Mouse (Mus musculus): ENCODE data around the gene Bhlhe23. TPM values are rescaled to one million over a fixed set of nuclear protein-coding genes. Genes with fewer than 3 reads are reported as not detected.

Gene Bhlhe23
- total and polyA plus RNA-seq, 3 experiments: not detected

DNA sequence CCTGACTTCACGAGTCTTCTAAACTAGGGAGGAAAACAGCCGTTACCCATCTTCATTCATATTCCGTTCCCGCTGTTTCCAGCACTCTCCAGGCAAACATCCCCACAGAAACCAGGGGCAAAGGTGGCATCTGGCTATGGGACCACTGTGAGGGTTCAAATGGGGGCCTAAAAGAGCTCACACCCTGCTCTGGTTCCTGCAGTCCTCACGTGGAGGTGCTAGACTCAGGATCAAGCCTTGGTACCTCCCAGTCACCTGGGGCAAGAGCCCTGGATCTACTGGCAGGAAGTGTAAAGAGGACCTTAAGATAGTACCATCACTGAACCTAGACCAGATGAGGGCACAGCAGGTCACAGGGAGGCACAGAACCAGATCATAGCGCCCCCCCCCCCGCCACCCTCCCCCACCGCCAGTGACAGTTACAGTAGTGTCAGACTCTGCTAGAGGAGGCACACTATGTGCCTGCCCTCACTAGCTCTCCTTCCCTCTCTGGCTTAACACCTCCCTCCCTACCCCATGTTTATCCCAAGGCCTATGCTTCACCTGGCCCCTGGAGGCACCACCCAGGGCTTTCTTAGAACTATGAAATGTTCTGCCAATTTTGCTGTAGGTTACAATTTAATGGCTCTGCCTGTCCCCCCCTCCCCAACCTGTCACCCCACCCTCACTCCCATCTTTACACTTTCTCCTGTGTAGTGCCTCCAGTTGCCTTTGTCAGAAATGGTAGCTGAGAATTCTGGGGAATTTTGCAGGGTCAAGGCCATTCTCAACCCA, 50.7 kb downstream of the Bhlhe23 start:
- no peak for DNase-seq
- H3K36me3 ChIP-seq (ENCODE audit: control insufficient read depth, insufficient read depth, low read length): no peaks in the 10 kb centered on the region
- H3K4me1 ChIP-seq (ENCODE audit: control insufficient read depth, insufficient read depth, low read length): peaks cover 13% of the 10 kb centered on the region
- H3K9ac ChIP-seq (ENCODE audit: low read depth, low read length): no peak overlapping the region
- intact Hi-C loops (cut with DNase I): loop anchor here (5.0 kb wide), 1 partner anchor 49 kb away; no protein-coding TSS in a partner anchor
- no peak for TF ChIP-seq POLR2A (IDR thresholded peaks at IDR 0.05; ENCODE audit: insufficient read depth, low read depth, low read length)
- TF ChIP-seq CTCF (IDR thresholded peaks at IDR 0.05): no peak
- no peak for TF ChIP-seq EP300 (IDR thresholded peaks at IDR 0.05; ENCODE audit: insufficient read depth, low read depth, low read length)
- H3K79me2 ChIP-seq (replicated peaks; ENCODE audit: control insufficient read depth, insufficient read depth, low read length): no peaks in the 10 kb centered on the region
- H3K4me3 ChIP-seq: no peak overlapping the region
- no peak overlapping the region for H3K27ac ChIP-seq
- WGBS: 24% methylated on average over 8 of the region's 8 CpGs
- no peaks in the 10 kb centered on the region for H3K27me3 ChIP-seq (ENCODE audit: control insufficient read depth, insufficient read depth, low read length)

DNA sequence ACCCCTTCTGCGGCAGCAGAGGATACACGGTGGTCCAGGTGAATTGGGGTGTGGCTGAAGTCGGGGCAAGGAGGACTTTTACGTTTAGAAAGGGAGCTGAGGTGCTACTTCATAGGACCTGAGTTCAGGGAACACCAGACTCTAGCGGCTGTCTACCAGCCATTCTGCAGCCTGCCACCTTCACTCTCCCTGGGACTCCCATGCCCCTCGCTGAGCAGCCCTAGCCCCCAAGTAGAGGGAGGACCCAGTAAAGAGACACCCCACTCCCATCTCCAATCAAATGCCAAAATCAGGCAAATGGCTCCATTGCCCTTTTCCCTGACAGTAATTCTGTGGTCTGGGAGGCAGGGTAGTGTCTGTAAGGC, 51.3 kb downstream of the Bhlhe23 start:
- WGBS: 6% methylated on average over 6 of the region's 6 CpGs
- intact Hi-C loops (cut with DNase I): loop anchor here (5.0 kb wide), 1 partner anchor 48 kb away; no protein-coding TSS in a partner anchor
- Histone ChIP-seq H3K4me1 (ENCODE audit: control insufficient read depth, insufficient read depth, low read length) (peaks cover 13% of the 10 kb centered on the region), H3K9ac (ENCODE audit: low read depth, low read length) (peak overlapping the region; percentile 2; the same call in 1 of the 2 replicates), H3K27me3 (ENCODE audit: control insufficient read depth, insufficient read depth, low read length) (no peaks in the 10 kb centered on the region), H3K79me2 (replicated peaks; ENCODE audit: control insufficient read depth, insufficient read depth, low read length) (no peaks in the 10 kb centered on the region), H3K27ac (peak overlapping the region; percentile 36), H3K36me3 (ENCODE audit: control insufficient read depth, insufficient read depth, low read length) (peaks cover 2% of the 10 kb centered on the region; the same call in 1 of the 2 replicates), H3K4me3 (peak overlapping the region; percentile 38)
- no peak for TF ChIP-seq EP300 (IDR thresholded peaks at IDR 0.05; ENCODE audit: insufficient read depth, low read depth, low read length)
- TF ChIP-seq POLR2A (IDR thresholded peaks at IDR 0.05; ENCODE audit: insufficient read depth, low read depth, low read length): no peak
- TF ChIP-seq CTCF (IDR thresholded peaks at IDR 0.05): no peak
- no peak for DNase-seq

DNA sequence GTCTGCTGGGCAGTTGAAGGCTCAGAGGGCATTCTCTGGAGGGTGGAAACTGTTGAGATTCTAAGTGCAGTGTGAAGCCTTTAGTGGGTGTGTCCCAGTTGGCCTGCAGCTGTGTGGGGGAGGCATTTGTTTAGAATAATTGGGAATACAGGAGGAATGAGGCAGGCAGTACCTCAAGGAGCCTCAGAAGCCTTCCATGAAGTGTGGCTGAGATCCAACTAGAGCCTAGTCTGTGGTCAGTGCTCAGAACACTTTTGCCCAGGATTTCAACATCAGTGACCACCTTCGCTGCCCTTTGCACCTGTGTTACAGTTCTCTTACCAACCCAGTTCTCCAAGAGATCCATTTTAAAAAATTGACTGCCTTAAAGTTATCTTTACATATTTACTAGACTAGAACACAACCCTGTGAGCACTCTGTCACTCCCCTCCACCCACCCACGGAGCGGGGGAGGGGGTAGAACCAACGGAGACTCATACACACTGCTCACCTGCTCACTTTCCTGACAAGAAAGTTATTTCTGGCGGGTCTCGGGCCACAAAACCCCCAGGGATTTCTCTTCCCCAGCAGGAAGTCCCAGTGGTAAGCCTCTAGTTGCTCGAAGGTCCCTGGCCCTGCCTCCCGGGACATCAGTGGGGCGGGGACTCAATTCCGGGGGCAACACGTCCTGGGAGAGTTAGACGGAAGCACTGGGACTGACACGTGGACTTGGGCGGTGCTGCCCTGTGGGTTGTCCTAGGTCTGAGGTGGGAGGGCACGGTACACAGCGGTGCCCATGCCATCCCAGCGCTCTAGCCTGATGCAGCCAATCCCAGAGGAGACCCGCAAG, 51.9 kb downstream of the Bhlhe23 start, which contains the start of gene Slc17a9:
Gene Slc17a9 (plus strand): TSS at position 679 of the 829 bp plus-strand sequence.
- no peaks in the 10 kb centered on the region for H3K79me2 ChIP-seq (replicated peaks; ENCODE audit: control insufficient read depth, insufficient read depth, low read length)
- peak within 1 kb of the TSS; percentile 38 for H3K4me3 ChIP-seq
- intact Hi-C loops (cut with DNase I): loop anchor here (5.0 kb wide), 1 partner anchor 47 kb away; no protein-coding TSS in a partner anchor
- TF ChIP-seq CTCF (IDR thresholded peaks at IDR 0.05) (no peak), POLR2A (IDR thresholded peaks at IDR 0.05; ENCODE audit: insufficient read depth, low read depth, low read length) (0 out of 2 replicates have a peak, but pooled peaks have one; percentile 40), EP300 (IDR thresholded peaks at IDR 0.05; ENCODE audit: insufficient read depth, low read depth, low read length) (no peak)
- peaks cover 5% of the 10 kb centered on the region for H3K36me3 ChIP-seq (ENCODE audit: control insufficient read depth, insufficient read depth, low read length)
- H3K4me1 ChIP-seq (ENCODE audit: control insufficient read depth, insufficient read depth, low read length): peaks cover 13% of the 10 kb centered on the region
- 4% methylated on average over 18 of the region's 18 CpGs for WGBS
- peak; percentile 65 to 81 for DNase-seq
- peak within 1 kb of the TSS; percentile 36 for H3K27ac ChIP-seq
- no peaks in the 10 kb centered on the region for H3K27me3 ChIP-seq (ENCODE audit: control insufficient read depth, insufficient read depth, low read length)
- H3K9ac ChIP-seq (ENCODE audit: low read depth, low read length): peak within 1 kb of the TSS; percentile 2

Other genes starting within 250 kb of the Bhlhe23 start
- 10 to 100 TPM; 15.5 to 15.7 TPM for gene Mrgbp, start 195.6 kb downstream of the Bhlhe23 start, total RNA-seq (2021)
- gene Mrgbp, start 195.6 kb downstream of the Bhlhe23 start, polyA plus RNA-seq (2012; rRNA removed): 14.7 and 15.4 TPM in 2 replicates
- 10 to 100 TPM; 29.7 to 35.3 TPM for gene Ogfr, start 187.7 kb downstream of the Bhlhe23 start, total RNA-seq (2021)
- gene Ogfr, start 187.7 kb downstream of the Bhlhe23 start, polyA plus RNA-seq (2012; rRNA removed): 23.4 and 42.0 TPM in 2 replicates
- under 1 TPM in 1 of 2 experiments, not detected in 1; 0.29 TPM for gene Col9a3, start 179.1 kb downstream of the Bhlhe23 start, total RNA-seq (2021)
- 0.29 and 0.57 TPM in 2 replicates for gene Col9a3, start 179.1 kb downstream of the Bhlhe23 start, polyA plus RNA-seq (2012; rRNA removed)
- not detected for gene Tcfl5, start 134.2 kb downstream of the Bhlhe23 start, total RNA-seq (2021)
- gene Tcfl5, start 134.2 kb downstream of the Bhlhe23 start, polyA plus RNA-seq (2012; rRNA removed): 0.12 and 0.18 TPM in 2 replicates
- 10 to 100 TPM; 30.7 to 30.8 TPM for gene Dido1, start 66.9 kb downstream of the Bhlhe23 start, total RNA-seq (2021)
- 8.6 and 13.8 TPM in 2 replicates for gene Dido1, start 66.9 kb downstream of the Bhlhe23 start, polyA plus RNA-seq (2012; rRNA removed)
- 10 to 100 TPM; 59.3 to 61.3 TPM for gene Gid8, start 66.8 kb downstream of the Bhlhe23 start, total RNA-seq (2021)
- gene Gid8, start 66.8 kb downstream of the Bhlhe23 start, polyA plus RNA-seq (2012; rRNA removed): 38.9 and 70.7 TPM in 2 replicates
- gene Slc17a9, start 51.6 kb downstream of the Bhlhe23 start, total RNA-seq (2021): under 1 TPM; 0.42 to 0.43 TPM
- 2.4 and 2.6 TPM in 2 replicates for gene Slc17a9, start 51.6 kb downstream of the Bhlhe23 start, polyA plus RNA-seq (2012; rRNA removed)
- gene Ythdf1, start 144.0 kb upstream of the Bhlhe23 start, total RNA-seq (2021): 10 to 100 TPM; 31.7 to 36.4 TPM
- 30.8 and 51.1 TPM in 2 replicates for gene Ythdf1, start 144.0 kb upstream of the Bhlhe23 start, polyA plus RNA-seq (2012; rRNA removed)
- not detected for gene Birc7, start 152.1 kb upstream of the Bhlhe23 start, total RNA-seq (2021)
- not detected in 2 replicates for gene Birc7, start 152.1 kb upstream of the Bhlhe23 start, polyA plus RNA-seq (2012; rRNA removed)
- 1 to 10 TPM; 7.0 to 7.3 TPM for gene Nkain4, start 177.8 kb upstream of the Bhlhe23 start, total RNA-seq (2021)
- 18.0 and 29.4 TPM in 2 replicates for gene Nkain4, start 177.8 kb upstream of the Bhlhe23 start, polyA plus RNA-seq (2012; rRNA removed)
- gene Arfgap1, start 190.3 kb upstream of the Bhlhe23 start, total RNA-seq (2021): 10 to 100 TPM; 28.8 to 32.2 TPM
- gene Arfgap1, start 190.3 kb upstream of the Bhlhe23 start, polyA plus RNA-seq (2012; rRNA removed): 31.9 and 41.4 TPM in 2 replicates
- under 1 TPM; 0.23 to 0.44 TPM for gene Col20a1, start 209.6 kb upstream of the Bhlhe23 start, total RNA-seq (2021)
- 1.2 and 2.0 TPM in 2 replicates for gene Col20a1, start 209.6 kb upstream of the Bhlhe23 start, polyA plus RNA-seq (2012; rRNA removed)